Mouse (Mus musculus): ENCODE results near the gene Smcr8. TPM values are rescaled to one million over a fixed set of nuclear protein-coding genes. Genes with fewer than 3 reads are reported as not detected.

Gene Smcr8
- polyA plus RNA-seq, 1 experiment = 5.8 TPM

GRCm38 (mm10) chr11:60828903-60829302 is 51.6 kb downstream of the Smcr8 start:
- no peak for DNase-seq (ENCODE audit: low read depth, low spot score)
- WGBS = 15% methylated on average over 2 of the region's 2 CpGs

GRCm38 (mm10) chr11:60830433-60831052 is 53.2 kb downstream of the Smcr8 start, which contains the start of gene Dhrs7b:
Gene Dhrs7b, plus strand, starts transcription at chr11:60830631.
- DNase-seq (ENCODE audit: low read depth, low spot score) = peak; percentile 88
- under 1% methylated on average over 34 of the region's 34 CpGs for WGBS

GRCm38 (mm10) chr11:60836897-60837296 is 59.6 kb downstream of the Smcr8 start:
- WGBS = 93% methylated on average over 6 of the region's 6 CpGs
- no peak for DNase-seq (ENCODE audit: low read depth, low spot score)

Other genes starting within 250 kb of the Smcr8 start
- gene Alkbh5, start 241.1 kb upstream of the Smcr8 start, polyA plus RNA-seq (2012; rRNA removed) = 16.3 and 22.3 TPM in 2 replicates
- 27.3 and 34.5 TPM in 2 replicates for gene Llgl1, start 77.8 kb upstream of the Smcr8 start, polyA plus RNA-seq (2012; rRNA removed)
- 230 and 253 TPM in 2 replicates for gene Flii, start 50.3 kb upstream of the Smcr8 start, polyA plus RNA-seq (2012; rRNA removed)
- gene Mief2, start 49.1 kb upstream of the Smcr8 start, polyA plus RNA-seq (2012; rRNA removed) = 9.7 and 9.8 TPM in 2 replicates
- 5.8 and 6.3 TPM in 2 replicates for gene Top3a, start 159 bp upstream of the Smcr8 start, polyA plus RNA-seq (2012; rRNA removed)
- gene Shmt1, start 34.2 kb downstream of the Smcr8 start, polyA plus RNA-seq (2012; rRNA removed) = 33.6 and 35.2 TPM in 2 replicates
- 47.6 and 49.2 TPM in 2 replicates for gene Dhrs7b, start 53.1 kb downstream of the Smcr8 start, polyA plus RNA-seq (2012; rRNA removed)
- gene Tmem11, start 101.7 kb downstream of the Smcr8 start, polyA plus RNA-seq (2012; rRNA removed) = 59.9 and 74.0 TPM in 2 replicates
- 9.7 and 10.7 TPM in 2 replicates for gene Natd1, start 137.2 kb downstream of the Smcr8 start, polyA plus RNA-seq (2012; rRNA removed)
- 85.1 and 90.0 TPM in 2 replicates for gene Map2k3, start 154.5 kb downstream of the Smcr8 start, polyA plus RNA-seq (2012; rRNA removed)
- gene Kcnj12, start 245.0 kb downstream of the Smcr8 start, polyA plus RNA-seq (2012; rRNA removed) = 0.58 and 1.2 TPM in 2 replicates